Mouse (Mus musculus) olfactory bulb, adult 2 months (tissue): ENCODE data around the gene Armcx3.

Experiments used
- CTCF ChIP-seq: fragments of 200-500 bp; IDR thresholded peaks from 2 replicates; pipeline ENCODE4 v1.5.1; 2012; ENCODE audit warnings: low read depth, mild to moderate bottlenecking, low read length, moderate library complexity; ENCODE audit not compliant: insufficient read depth
- POLR2A ChIP-seq: fragments of 200-500 bp; IDR thresholded peaks from 2 replicates; pipeline ENCODE4 v1.6.1; 2012; ENCODE audit warnings: mild to moderate bottlenecking, low read depth, low read length, moderate library complexity; ENCODE audit not compliant: insufficient read depth

GRCm38 (mm10) chrX:134746459-134746858 is 9.9 kb upstream of the Armcx3 start:
- TF ChIP-seq CTCF (0 out of 2 replicates have a peak, but pooled peaks have one; percentile 29), POLR2A (no peak)
